Mouse (Mus musculus) adrenal gland, adult 8-10 months (tissue): ENCODE data around the gene Kif5a. TPM values are rescaled to one million over a fixed set of nuclear protein-coding genes. Genes with fewer than 3 reads are reported as not detected.

Experiments
- total RNA-seq, 4 experiments: library from RNA; stranded (reverse); gene quantifications; 2 replicates each; pipeline ENCODE4 v1.2.4; 2022

Kif5a gene
- total RNA-seq, 4 experiments from 2014 or later = 6.8 to 18.6 (median 14.5) TPM

Other genes with a start within 250 kb of the Kif5a start
- gene Tsfm, start 232.5 kb downstream of the Kif5a start, total RNA-seq = 10 to 100 TPM; 67.1 to 71.5 (median 68.1) TPM
- gene Mettl1, start 221.9 kb downstream of the Kif5a start, total RNA-seq = 10 to 100 TPM; 19.3 to 33.1 (median 26.4) TPM
- gene Eef1akmt3, start 221.8 kb downstream of the Kif5a start, total RNA-seq = under 1 TPM; 0.12 to 0.66 (median 0.37) TPM
- under 1 TPM; 0.41 to 0.83 (median 0.53) TPM for gene Cyp27b1, start 215.1 kb downstream of the Kif5a start, total RNA-seq
- gene March9, start 203.2 kb downstream of the Kif5a start, total RNA-seq = 10 to 100 TPM in 2 of 4 experiments, 1 to 10 TPM in 2; 8.9 to 11.3 (median 10.3) TPM
- 100 to 1,000 TPM; 197 to 246 (median 230) TPM for gene Cdk4, start 199.8 kb downstream of the Kif5a start, total RNA-seq
- 100 to 1,000 TPM; 120 to 138 (median 128) TPM for gene Tspan31, start 193.1 kb downstream of the Kif5a start, total RNA-seq
- gene Agap2, start 188.1 kb downstream of the Kif5a start, total RNA-seq = 1 to 10 TPM; 3.0 to 7.5 (median 5.5) TPM
- 100 to 1,000 TPM; 139 to 153 (median 150) TPM for gene Os9, start 142.2 kb downstream of the Kif5a start, total RNA-seq
- 10 to 100 TPM in 2 of 4 experiments, 1 to 10 TPM in 2; 8.8 to 13.4 (median 11.1) TPM for gene B4galnt1, start 98.1 kb downstream of the Kif5a start, total RNA-seq
- gene Slc26a10, start 82.7 kb downstream of the Kif5a start, total RNA-seq = 1 to 10 TPM in 1 of 4 experiments, under 1 TPM in 3; 0.21 to 2.3 (median 0.48) TPM
- 10 to 100 TPM; 24.8 to 52.1 (median 37.9) TPM for gene Arhgef25, start 73.3 kb downstream of the Kif5a start, total RNA-seq
- 100 to 1,000 TPM in 2 of 4 experiments, 10 to 100 TPM in 2; 61.1 to 158 (median 116) TPM for gene Dtx3, start 67.6 kb downstream of the Kif5a start, total RNA-seq
- 10 to 100 TPM; 53.2 to 59.6 (median 57.1) TPM for gene Pip4k2c, start 51.8 kb downstream of the Kif5a start, total RNA-seq
- gene Dctn2, start 3.0 kb upstream of the Kif5a start, total RNA-seq = 100 to 1,000 TPM; 175 to 202 (median 198) TPM
- 10 to 100 TPM; 43.1 to 84.1 (median 62.3) TPM for gene Mbd6, start 25.7 kb upstream of the Kif5a start, total RNA-seq
- gene Mars, start 48.4 kb upstream of the Kif5a start, total RNA-seq = 100 to 1,000 TPM in 1 of 4 experiments, 10 to 100 TPM in 3; 79.7 to 107 (median 92.0) TPM
- gene Arhgap9, start 58.6 kb upstream of the Kif5a start, total RNA-seq = 1 to 10 TPM; 2.2 to 5.0 (median 3.6) TPM
- 1 to 10 TPM; 4.4 to 6.4 (median 5.2) TPM for gene Gli1, start 78.6 kb upstream of the Kif5a start, total RNA-seq
- under 1 TPM in 1 of 4 experiments, not detected in 3; 0.11 TPM for gene Inhbe, start 91.1 kb upstream of the Kif5a start, total RNA-seq
- not detected for gene Inhbc, start 107.1 kb upstream of the Kif5a start, total RNA-seq
- 100 to 1,000 TPM; 116 to 158 (median 131) TPM for gene R3hdm2, start 117.0 kb upstream of the Kif5a start, total RNA-seq
- gene Stac3, start 238.3 kb upstream of the Kif5a start, total RNA-seq = 1 to 10 TPM in 3 of 4 experiments, under 1 TPM in 1; 0.87 to 4.6 (median 3.7) TPM